Mouse (Mus musculus) stomach, embryonic 16.5 days (tissue): ENCODE data around the gene Gdpd5. TPM values are rescaled to one million over a fixed set of nuclear protein-coding genes. Genes with fewer than 3 reads are reported as not detected.

Source experiments
- ATAC-seq: fragments of 200-750 bp; cut with Nextera tagmentation; 2 replicates; pipeline ENCODE4 v1.8.0; 2017; ENCODE audit warnings: moderate number of reproducible peaks, moderate TSS enrichment; ENCODE audit not compliant: insufficient read depth, low FRiP score
- H3K27ac ChIP-seq: fragments of 300-500 bp; sonication (generic); 2 replicates; pipeline ENCODE4 v1.5.1; 2014; ENCODE audit warnings: low read length
- H3K27me3 ChIP-seq: fragments of 300-500 bp; sonication (generic); 2 replicates; pipeline ENCODE4 v1.6.1; 2014; ENCODE audit warnings: low read length, control low read depth, mixed read lengths; ENCODE audit not compliant: control insufficient read depth, insufficient read depth
- H3K36me3 ChIP-seq: fragments of 300-500 bp; sonication (generic); 2 replicates; pipeline ENCODE4 v1.6.1; 2014; ENCODE audit warnings: low read length; ENCODE audit not compliant: control insufficient read depth, insufficient read depth
- H3K4me1 ChIP-seq: fragments of 300-500 bp; sonication (generic); 2 replicates; pipeline ENCODE4 v1.6.1; 2014; ENCODE audit warnings: low read length, control low read depth, mixed read lengths; ENCODE audit not compliant: control insufficient read depth, insufficient read depth
- H3K4me2 ChIP-seq: fragments of 300-500 bp; sonication (generic); 2 replicates; pipeline ENCODE4 v1.6.1; 2014; ENCODE audit warnings: low read depth, low read length, mixed read lengths
- H3K4me3 ChIP-seq: fragments of 300-500 bp; sonication (generic); replicated peaks from 2 replicates; pipeline ENCODE4 v1.5.1; 2014; ENCODE audit warnings: mild to moderate bottlenecking, low read length
- H3K9ac ChIP-seq: fragments of 300-500 bp; sonication (generic); 2 replicates; pipeline ENCODE4 v1.6.1; 2014; ENCODE audit warnings: low read length
- H3K9me3 ChIP-seq: fragments of 300-500 bp; sonication (generic); replicated peaks from 2 replicates; pipeline ENCODE4 v1.6.1; 2016; ENCODE audit warnings: low read length, control low read depth; ENCODE audit not compliant: control insufficient read depth
- WGBS: fragments of 180-500 bp; shearing (Covaris S2); extraction: QIAGEN DNeasy Blood & Tissue Kit; methylation state at CpG from one replicate; pipeline ENCODE4 v1.1.7; 2014; 5-methylcytosine and 5-hydroxymethylcytosine counted together
- polyA plus RNA-seq: library from polyadenylated mRNA; unstranded; fragments of >200 nt; fragmentation: Nextera tagmentation; extraction: Ambion mirVana; gene quantifications from 2 replicates; pipeline ENCODE4 v1.2.1, GENCODE M21; 2015

The Gdpd5 gene
- polyA plus RNA-seq, 1 experiment from 2014 or later: 17.1 TPM

- H3K36me3 ChIP-seq: no peaks in the 10 kb centered on the region
- 70% methylated on average over 11 of the region's 11 CpGs for WGBS
- H3K27ac ChIP-seq: no peak overlapping the region
- H3K9ac ChIP-seq: no peak overlapping the region
- H3K4me1 ChIP-seq: peaks cover 25% of the 10 kb centered on the region
- 0 out of 2 replicates have a peak, but pooled peaks have one; percentile 17 for ATAC-seq
- H3K9me3 ChIP-seq: no peaks in the 10 kb centered on the region
- no peaks in the 10 kb centered on the region for H3K27me3 ChIP-seq
- H3K4me2 ChIP-seq: no peak overlapping the region
- no peak overlapping the region for H3K4me3 ChIP-seq
Observed at GRCm38 (mm10) chr7:99396994-99397659, 15.9 kb downstream of the Gdpd5 start.

- H3K9me3 ChIP-seq: no peaks in the 10 kb centered on the region
- no peak overlapping the region for H3K4me3 ChIP-seq
- H3K27ac ChIP-seq: peak overlapping the region; percentile 42; the same call in 1 of the 2 replicates
- H3K4me2 ChIP-seq: no peak overlapping the region
- H3K4me1 ChIP-seq: peaks cover 20% of the 10 kb centered on the region
- H3K36me3 ChIP-seq: no peaks in the 10 kb centered on the region
- 41% methylated on average over 8 of the region's 8 CpGs for WGBS
- H3K27me3 ChIP-seq: no peaks in the 10 kb centered on the region
- ATAC-seq: no peak
- H3K9ac ChIP-seq: no peak overlapping the region
Observed at GRCm38 (mm10) chr7:99401373-99401772, 20.2 kb downstream of the Gdpd5 start.

DNA sequence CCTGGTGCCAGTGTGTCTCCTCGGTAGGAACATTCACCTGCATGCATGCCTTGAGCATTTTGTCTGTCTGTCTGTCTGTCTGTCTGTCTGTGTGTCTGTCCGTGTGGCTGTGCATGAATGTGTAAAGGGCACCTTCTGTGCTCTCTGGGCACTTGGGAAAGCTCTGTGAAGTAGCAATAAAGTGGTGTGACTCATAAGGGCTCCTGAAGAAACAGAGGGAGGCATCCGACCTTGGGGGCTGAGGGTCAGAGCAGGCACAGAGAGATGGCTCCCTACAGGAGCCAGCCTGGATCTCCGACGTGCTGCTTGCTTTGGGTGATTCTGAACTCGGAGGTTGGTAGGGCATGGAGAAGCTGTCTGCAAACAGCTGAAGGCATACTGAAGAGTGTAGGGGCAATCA is 21.3 kb downstream of the Gdpd5 start:
- no peak for ATAC-seq
- Histone ChIP-seq H3K27me3 (no peaks in the 10 kb centered on the region), H3K27ac (no peak overlapping the region)

DNA sequence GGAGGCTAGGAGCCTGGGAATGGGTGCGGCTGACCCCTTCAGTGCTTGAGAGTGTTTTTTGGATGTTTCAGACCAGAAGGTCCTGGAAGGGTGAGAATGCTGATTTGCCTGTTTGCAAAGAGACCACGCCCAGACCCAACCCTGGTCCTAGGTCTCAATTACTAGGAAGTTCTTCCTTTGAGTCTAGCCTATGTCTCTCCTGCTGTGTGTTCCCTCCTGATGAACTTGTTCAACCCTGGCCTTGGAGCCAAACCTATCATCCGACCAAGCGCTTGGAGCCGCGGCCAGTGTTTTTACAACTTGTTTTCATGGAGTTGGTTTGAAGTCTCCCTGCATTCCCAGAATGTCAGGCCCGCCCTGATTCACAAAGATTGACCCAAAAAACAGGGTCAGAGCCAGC is 22.0 kb downstream of the Gdpd5 start:
- no peak overlapping the region for H3K9ac ChIP-seq
- 0 out of 2 replicates have a peak, but pooled peaks have one; percentile 9 for ATAC-seq
- peaks cover 16% of the 10 kb centered on the region for H3K4me1 ChIP-seq
- H3K27ac ChIP-seq: no peak overlapping the region
- no peaks in the 10 kb centered on the region for H3K36me3 ChIP-seq
- H3K4me3 ChIP-seq: no peak overlapping the region
- H3K27me3 ChIP-seq: no peaks in the 10 kb centered on the region
- WGBS: 82% methylated on average over 7 of the region's 7 CpGs
- no peaks in the 10 kb centered on the region for H3K9me3 ChIP-seq
- no peak overlapping the region for H3K4me2 ChIP-seq

More for the DNA sequence above, 21.3 kb downstream of the Gdpd5 start:
- Histone ChIP-seq H3K4me1 (peaks cover 18% of the 10 kb centered on the region), H3K4me2 (no peak overlapping the region), H3K4me3 (no peak overlapping the region), H3K9me3 (no peaks in the 10 kb centered on the region), H3K9ac (no peak overlapping the region), H3K36me3 (no peaks in the 10 kb centered on the region)
- WGBS: 79% methylated on average over 6 of the region's 6 CpGs

DNA sequence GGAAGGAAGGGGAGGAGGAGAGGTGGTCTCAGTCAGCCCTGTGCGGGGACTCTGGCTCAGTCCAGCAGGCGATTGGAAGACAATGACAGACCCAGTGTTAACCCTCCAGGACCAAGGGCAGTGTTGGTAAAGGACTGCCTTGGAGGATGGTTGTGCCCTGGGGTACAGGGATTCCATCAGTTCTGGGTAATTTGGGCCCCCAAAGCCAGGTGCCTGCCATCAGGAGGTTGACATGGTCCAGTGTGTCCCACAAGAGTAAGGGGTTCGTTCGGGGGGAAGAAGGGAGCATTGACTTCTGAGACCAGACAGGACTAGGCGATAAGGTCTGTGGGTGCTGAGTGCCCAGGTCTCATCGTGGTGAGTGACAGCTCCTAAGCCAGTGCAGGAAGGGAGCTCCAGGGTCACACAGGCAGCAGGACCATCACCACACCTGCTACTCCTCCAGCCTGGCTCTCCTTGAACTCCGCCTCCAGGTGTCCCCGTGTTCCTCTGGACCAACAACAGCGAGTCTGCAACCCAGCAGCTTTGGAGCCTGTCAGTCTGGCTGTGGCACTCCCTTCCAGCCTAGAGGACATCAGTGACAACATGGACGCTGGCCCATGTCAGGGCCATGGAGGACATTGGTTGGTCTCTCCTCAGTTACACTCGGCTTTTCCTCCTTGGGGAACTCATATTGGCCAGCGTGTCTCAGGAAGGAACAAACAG is 23.0 kb downstream of the Gdpd5 start:
- 72% methylated on average over 12 of the region's 12 CpGs for WGBS
- Histone ChIP-seq H3K4me3 (no peak overlapping the region), H3K9ac (no peak overlapping the region), H3K4me2 (no peak overlapping the region), H3K27ac (no peak overlapping the region), H3K27me3 (no peaks in the 10 kb centered on the region), H3K9me3 (no peaks in the 10 kb centered on the region), H3K36me3 (no peaks in the 10 kb centered on the region), H3K4me1 (peaks cover 16% of the 10 kb centered on the region)
- no peak for ATAC-seq

GRCm38 (mm10) chr7:99405386-99406155 is 24.4 kb downstream of the Gdpd5 start:
- peaks cover 24% of the 10 kb centered on the region for H3K4me1 ChIP-seq
- no peak overlapping the region for H3K27ac ChIP-seq
- no peaks in the 10 kb centered on the region for H3K27me3 ChIP-seq
- no peak overlapping the region for H3K4me2 ChIP-seq
- ATAC-seq: no peak
- no peak overlapping the region for H3K4me3 ChIP-seq
- H3K9ac ChIP-seq: no peak overlapping the region
- H3K36me3 ChIP-seq: no peaks in the 10 kb centered on the region
- 46% methylated on average over 8 of the region's 8 CpGs for WGBS
- H3K9me3 ChIP-seq: no peaks in the 10 kb centered on the region

GRCm38 (mm10) chr7:99407598-99407997 is 26.4 kb downstream of the Gdpd5 start:
- no peaks in the 10 kb centered on the region for H3K27me3 ChIP-seq
- no peak overlapping the region for H3K4me2 ChIP-seq
- no peak overlapping the region for H3K4me3 ChIP-seq
- no peaks in the 10 kb centered on the region for H3K9me3 ChIP-seq
- H3K4me1 ChIP-seq: peaks cover 13% of the 10 kb centered on the region
- no peaks in the 10 kb centered on the region for H3K36me3 ChIP-seq
- no peak; the same call in 1 of the 2 replicates for ATAC-seq
- H3K27ac ChIP-seq: peak overlapping the region; percentile 65
- 57% methylated on average over 2 of the region's 2 CpGs for WGBS
- H3K9ac ChIP-seq: no peak overlapping the region

DNA sequence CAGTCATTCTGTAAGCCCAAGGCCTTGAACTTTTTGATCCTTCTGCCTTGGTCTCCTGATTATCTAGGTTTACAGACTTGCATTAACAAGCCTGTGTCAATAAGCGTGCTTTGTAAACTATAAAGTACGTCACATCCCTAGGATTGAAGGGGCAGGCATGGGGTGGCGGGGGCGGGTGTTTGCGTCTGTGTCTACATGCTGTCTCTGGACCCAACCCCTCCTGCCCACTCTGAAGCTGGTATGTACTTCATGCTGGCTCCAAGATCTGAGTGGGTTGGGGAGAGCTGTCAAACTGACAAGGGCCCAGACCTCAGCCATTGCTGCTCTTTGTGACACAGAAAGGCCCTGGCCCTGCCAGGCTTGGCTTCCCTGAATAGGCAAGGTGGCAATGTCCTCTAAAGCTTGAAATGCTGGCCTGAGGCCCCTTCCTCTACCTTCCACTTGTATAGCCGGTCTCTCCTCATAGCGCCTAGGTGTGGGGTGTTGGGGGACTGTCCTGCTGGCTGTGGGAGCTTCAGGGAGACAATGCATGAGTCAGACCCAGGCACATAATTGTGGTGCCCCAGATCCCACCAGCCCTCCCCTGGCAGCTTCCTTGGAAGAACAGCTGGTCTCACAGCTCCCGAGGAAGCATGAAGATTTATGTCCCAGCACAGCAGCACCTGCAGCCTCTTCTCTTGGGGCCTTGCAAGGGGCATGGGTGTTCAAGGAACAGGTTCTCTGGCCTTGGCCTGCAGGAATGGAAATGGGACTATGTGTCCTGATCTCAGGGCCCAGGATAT is 28.4 kb downstream of the Gdpd5 start:
- ATAC-seq: no peak
- Histone ChIP-seq H3K9ac (peak overlapping the region; percentile 28; the same call in 1 of the 2 replicates), H3K4me1 (peaks cover 10% of the 10 kb centered on the region), H3K27ac (peak overlapping the region; percentile 79), H3K4me3 (no peak overlapping the region), H3K36me3 (no peaks in the 10 kb centered on the region), H3K27me3 (no peaks in the 10 kb centered on the region), H3K4me2 (no peak overlapping the region), H3K9me3 (no peaks in the 10 kb centered on the region)
- 54% methylated on average over 8 of the region's 8 CpGs for WGBS
